Mouse (Mus musculus) MEL-GATA-1-ER (cell line): ENCODE measurements around the gene Panx2.

ENCODE experiments used
- DNase-seq: peaks from one replicate; pipeline ENCODE4 v3.0.0-alpha.2; 2012; ENCODE audit warnings: low read depth; ENCODE audit errors: extremely low read depth

Gene Panx2

GRCm38 (mm10) chr15:89122649-89123366 is 63.3 kb downstream of the Panx2 start, which contains the start of gene Tubgcp6:
TSS of gene Tubgcp6 (minus strand) at chr15:89123112.
- peak; percentile 78 for DNase-seq
